In the genomic region with DNA sequence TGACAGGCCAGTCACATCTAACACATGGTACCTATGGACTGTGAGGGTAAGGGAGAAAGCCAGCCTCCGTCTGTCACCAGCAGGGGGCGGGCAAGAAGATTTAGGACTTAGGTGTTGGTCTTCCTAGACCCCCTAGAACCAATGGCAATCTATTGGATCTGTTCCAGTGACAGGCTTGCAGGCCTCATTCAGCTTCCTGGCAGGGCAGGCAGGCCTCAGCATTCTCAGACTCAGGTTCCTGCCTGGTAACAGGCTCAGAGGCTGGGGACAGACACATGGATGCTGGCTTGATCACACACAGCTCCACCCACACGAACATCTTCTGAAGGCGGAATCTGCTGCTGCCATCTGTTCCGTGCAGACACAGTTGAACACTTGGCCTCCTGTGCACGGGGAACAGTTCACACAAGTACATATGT, we compare ENCODE assay signal across 8 mouse cellular contexts. TPM values are rescaled to one million over a fixed set of nuclear protein-coding genes. Genes with fewer than 3 reads are reported as not detected.
DNase-seq lines count a peak whose midpoint lies in the region; ATAC-seq lines count a peak whose summit lies in the region.

No protein-coding gene starts in this region.

- WGBS in intestine, embryonic 16.5 days: 27% methylated on average over 6 of the region's 6 CpGs
- WGBS in midbrain, embryonic 10.5 days: 46% methylated on average over 6 of the region's 6 CpGs

- DNase-seq in gastrocnemius, adult 18-20 months (ENCODE audit: low spot score): peak; percentile 47
- DNase-seq in gastrocnemius, adult 8-10 months (ENCODE audit: low spot score in 2 of 2): no peak
- peak; percentile 80 for DNase-seq in cerebellum, adult 9-11 months
- DNase-seq in frontal cortex, adult 2 months (ENCODE audit: extremely low spot score in 1 of 2, low spot score in 1 of 2): peak; percentile 82 to 83
- DNase-seq in left cerebral cortex, postnatal 25 days (ENCODE audit: low spot score in 2 of 2): peak; percentile 81 to 96
- DNase-seq in midbrain, embryonic 10.5 days (ENCODE audit: low spot score): peak; percentile 74
- DNase-seq in spleen, postnatal 14 days (ENCODE audit: low spot score in 2 of 2): peak; percentile 66 to 79

- H3K9me3 ChIP-seq in intestine, embryonic 16.5 days (ENCODE audit: control insufficient read depth, low read length): no peaks in the 10 kb centered on the region
- no peaks in the 10 kb centered on the region for H3K9me3 ChIP-seq in midbrain, embryonic 10.5 days (replicated peaks)

- H3K4me1 ChIP-seq in intestine, embryonic 16.5 days (ENCODE audit: control insufficient read depth, insufficient read depth, low read length): peaks cover 70% of the 10 kb centered on the region
- H3K4me1 ChIP-seq in midbrain, embryonic 10.5 days: peaks cover 74% of the 10 kb centered on the region

- no peak overlapping the region for H3K9ac ChIP-seq in intestine, embryonic 16.5 days (ENCODE audit: low read depth, low read length)

- H3K36me3 ChIP-seq in intestine, embryonic 16.5 days (ENCODE audit: control insufficient read depth, insufficient read depth, low read length): no peaks in the 10 kb centered on the region
- H3K36me3 ChIP-seq in midbrain, embryonic 10.5 days: no peaks in the 10 kb centered on the region

- ATAC-seq in intestine, embryonic 16.5 days: no peak

- H3K4me2 ChIP-seq in intestine, embryonic 16.5 days (ENCODE audit: low read depth, low read length): no peak overlapping the region

- H3K27me3 ChIP-seq in intestine, embryonic 16.5 days (replicated peaks; ENCODE audit: control insufficient read depth, insufficient read depth, low read length): no peaks in the 10 kb centered on the region
- no peaks in the 10 kb centered on the region for H3K27me3 ChIP-seq in midbrain, embryonic 10.5 days (ENCODE audit: low read depth, poor library complexity, severe bottlenecking)

- H3K4me3 ChIP-seq in intestine, embryonic 16.5 days (ENCODE audit: low read length): no peak overlapping the region
- H3K4me3 ChIP-seq in midbrain, embryonic 10.5 days: peak overlapping the region; percentile 11; the same call in 1 of the 2 replicates

- peak overlapping the region; percentile 36; the same call in 1 of the 2 replicates for H3K27ac ChIP-seq in intestine, embryonic 16.5 days (ENCODE audit: low read length)
- peak overlapping the region; percentile 98 for H3K27ac ChIP-seq in midbrain, embryonic 10.5 days (replicated peaks)

- intact Hi-C loops in left cerebral cortex, postnatal 25 days (cut with DNase I): loop anchor here (1.0 kb wide), 3 partner anchors 27 to 60 kb away; no protein-coding TSS in a partner anchor

RNA-seq across cellular contexts. Expression of a gene that starts 25.4 kb away (rescaled TPM):
- 10 to 100 TPM; 64.2 to 99.0 TPM for total RNA-seq in gastrocnemius, adult 18-20 months (2021)
- total RNA-seq in gastrocnemius, adult 8-10 months (2022): 10 to 100 TPM; 50.9 to 76.9 (median 67.7) TPM
- 707 and 751 TPM in 2 replicates for polyA plus RNA-seq in frontal cortex, adult 2 months (2012; rRNA removed)
- 1,684 and 1,813 TPM in 2 replicates for polyA plus RNA-seq in intestine, embryonic 16.5 days (2015; fragmentation: Nextera tagmentation; extraction: Ambion mirVana)
- total RNA-seq in left cerebral cortex, postnatal 25 days (2021): 100 to 1,000 TPM; 359 to 366 TPM
- 2,732 and 2,904 TPM in 2 replicates for polyA plus RNA-seq in midbrain, embryonic 10.5 days (2016; fragmentation: Nextera tagmentation; extraction: Ambion mirVana)

Comparison
In these comparisons a context has a peak if more than half of its experiments do, and no peak if none do; other contexts are left out.
1. DNase-seq: peak in gastrocnemius, adult 18-20 months (single experiment), cerebellum, adult 9-11 months (single experiment), frontal cortex, adult 2 months (2 of 2), left cerebral cortex, postnatal 25 days (2 of 2), midbrain, embryonic 10.5 days (single experiment) and spleen, postnatal 14 days (2 of 2); none in gastrocnemius, adult 8-10 months (0 of 2).